Mouse (Mus musculus) embryonic fibroblast, embryonic 13.5 days (primary cell): ENCODE measurements around the gene Vdr.

Source experiments
- CTCF ChIP-seq: IDR thresholded peaks from 2 replicates; pipeline ENCODE4 v1.5.1; 2011; ENCODE audit warnings: mild to moderate bottlenecking, control low read depth, low read length, moderate library complexity, borderline replicate concordance; ENCODE audit not compliant: insufficient read depth
- POLR2A ChIP-seq: IDR thresholded peaks from 2 replicates; pipeline ENCODE4 v1.6.1; 2011; ENCODE audit warnings: low read depth, mild to moderate bottlenecking, control low read depth, low read length, moderate library complexity

DNA sequence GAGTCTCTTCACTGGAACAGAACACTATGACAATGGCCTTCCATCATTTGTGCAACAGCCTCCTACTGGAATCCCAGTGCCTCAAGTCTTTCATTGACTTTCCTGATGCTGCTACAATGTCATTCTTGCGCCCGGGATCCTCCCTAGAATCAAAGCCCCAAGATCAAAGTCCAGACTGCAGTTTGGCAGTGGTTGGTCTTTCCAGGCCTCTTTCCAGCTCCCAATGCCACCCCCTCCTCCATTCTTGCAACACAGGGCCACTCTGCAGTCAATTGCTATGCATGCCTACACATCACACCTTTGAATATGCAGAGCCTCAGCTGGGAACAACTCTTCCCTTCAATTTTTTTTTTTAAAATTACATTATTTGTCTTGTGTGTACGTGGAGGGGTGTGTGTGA is 50.1 kb downstream of the Vdr start:
- TF ChIP-seq POLR2A (no peak), CTCF (no peak)
